Mouse (Mus musculus): ENCODE data around the gene Bcl7a. TPM values are rescaled to one million over a fixed set of nuclear protein-coding genes. Genes with fewer than 3 reads are reported as not detected.

Bcl7a gene
- total RNA-seq (2017): 26.6 and 28.3 TPM in 2 replicates

DNA sequence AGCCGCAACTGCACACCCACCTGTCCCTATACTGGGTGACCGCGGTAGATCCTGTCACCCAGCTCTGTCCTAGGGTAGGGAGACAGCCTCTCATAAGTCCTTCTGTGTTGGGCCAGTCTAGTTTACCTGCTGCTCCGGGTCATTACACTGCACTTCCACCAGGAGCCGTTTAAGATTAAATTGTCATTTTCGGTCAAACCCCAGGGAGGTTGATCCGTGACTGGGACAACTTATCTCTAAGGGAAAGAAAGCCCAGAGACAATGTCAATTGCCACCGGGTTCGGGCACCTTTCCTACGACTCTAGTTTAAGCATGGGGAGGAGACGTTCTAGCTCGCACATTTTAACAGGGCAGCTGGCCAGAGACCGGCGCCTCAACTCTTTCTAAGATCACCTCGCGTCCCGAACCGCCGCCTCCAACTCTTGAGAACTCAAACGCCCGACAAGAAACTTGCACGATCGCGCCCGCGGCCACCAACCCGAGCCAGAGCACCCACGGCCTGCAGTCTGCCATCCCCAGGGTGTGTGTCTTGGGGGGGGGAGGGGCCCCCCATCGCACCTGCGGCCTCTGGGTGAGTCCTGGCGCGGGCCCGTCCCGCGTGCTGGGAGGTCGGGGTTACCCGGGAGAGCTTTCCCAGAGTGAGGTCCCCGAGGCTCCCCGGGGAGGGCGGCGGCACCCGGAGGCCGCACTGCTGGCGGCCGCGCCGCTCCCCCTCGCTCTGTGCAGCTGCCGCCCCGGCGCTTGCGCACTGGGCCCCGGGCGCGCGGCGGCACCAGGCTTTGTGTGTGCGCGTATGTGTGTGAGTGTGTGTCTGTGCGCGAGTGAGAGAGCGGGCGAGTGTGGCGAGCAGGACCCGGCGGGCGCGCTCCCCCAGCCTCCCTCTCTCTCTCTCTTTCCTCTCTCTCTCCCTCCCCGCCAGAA is at the start of gene Bcl7a:
Gene Bcl7a (plus strand): TSS at position 128 of the 921 bp plus-strand sequence.
- peak; percentile 56 for ATAC-seq (ENCODE audit: extremely low read depth, insufficient number of reproducible peaks, low FRiP score, poor library complexity, severe bottlenecking)

DNA sequence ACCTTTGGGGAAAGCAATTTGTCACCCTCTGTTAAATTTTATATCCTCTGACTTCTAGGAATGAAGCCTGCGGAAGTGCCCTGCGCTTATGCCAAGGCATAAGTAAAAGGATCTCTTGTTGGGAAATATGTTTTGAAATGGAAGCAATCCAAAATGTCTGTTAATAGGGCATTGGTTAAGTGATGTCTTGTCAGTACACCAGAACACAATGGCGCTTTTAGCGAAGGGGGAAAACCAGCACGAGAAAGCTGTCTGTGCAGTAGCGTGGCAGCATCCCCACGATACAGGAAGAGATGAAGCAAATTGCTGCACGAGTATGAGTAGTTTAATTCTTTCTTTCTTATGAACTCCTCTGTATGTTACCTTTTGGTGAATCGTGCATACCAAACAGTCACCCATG is 49.0 kb upstream of the Bcl7a start:
- no peak for ATAC-seq (ENCODE audit: extremely low read depth, insufficient number of reproducible peaks, low FRiP score, poor library complexity, severe bottlenecking)

DNA sequence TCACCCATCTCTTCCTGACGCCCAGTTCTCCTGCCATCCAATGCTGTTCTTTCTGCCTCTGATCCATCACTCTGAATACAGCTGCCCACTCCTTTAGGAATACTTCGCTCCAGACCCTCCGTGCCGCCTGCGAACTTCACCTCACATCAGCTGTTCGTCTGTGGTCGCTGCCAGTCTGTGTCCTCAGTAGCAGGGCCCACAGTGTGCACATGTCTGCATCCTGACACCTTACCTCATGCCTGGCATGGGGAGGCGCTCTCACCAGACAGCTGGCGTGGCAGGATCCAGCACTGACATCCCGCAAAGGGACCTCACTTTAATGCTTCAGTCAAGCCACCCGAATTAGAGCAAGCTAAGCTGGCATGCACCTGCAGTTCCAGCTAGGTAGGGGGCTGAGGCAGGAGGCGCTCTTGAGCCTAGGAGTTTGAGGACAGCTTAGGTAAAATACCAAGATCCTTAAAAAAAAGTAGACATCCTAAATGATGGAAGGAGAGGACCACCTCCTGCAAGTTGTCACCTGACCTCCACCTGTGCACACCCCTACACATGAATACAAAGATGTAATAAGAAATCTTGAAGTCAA is 47.3 kb upstream of the Bcl7a start:
- ATAC-seq (ENCODE audit: extremely low read depth, insufficient number of reproducible peaks, low FRiP score, poor library complexity, severe bottlenecking): peak; percentile 39; the same call in 1 of the 2 replicates

DNA sequence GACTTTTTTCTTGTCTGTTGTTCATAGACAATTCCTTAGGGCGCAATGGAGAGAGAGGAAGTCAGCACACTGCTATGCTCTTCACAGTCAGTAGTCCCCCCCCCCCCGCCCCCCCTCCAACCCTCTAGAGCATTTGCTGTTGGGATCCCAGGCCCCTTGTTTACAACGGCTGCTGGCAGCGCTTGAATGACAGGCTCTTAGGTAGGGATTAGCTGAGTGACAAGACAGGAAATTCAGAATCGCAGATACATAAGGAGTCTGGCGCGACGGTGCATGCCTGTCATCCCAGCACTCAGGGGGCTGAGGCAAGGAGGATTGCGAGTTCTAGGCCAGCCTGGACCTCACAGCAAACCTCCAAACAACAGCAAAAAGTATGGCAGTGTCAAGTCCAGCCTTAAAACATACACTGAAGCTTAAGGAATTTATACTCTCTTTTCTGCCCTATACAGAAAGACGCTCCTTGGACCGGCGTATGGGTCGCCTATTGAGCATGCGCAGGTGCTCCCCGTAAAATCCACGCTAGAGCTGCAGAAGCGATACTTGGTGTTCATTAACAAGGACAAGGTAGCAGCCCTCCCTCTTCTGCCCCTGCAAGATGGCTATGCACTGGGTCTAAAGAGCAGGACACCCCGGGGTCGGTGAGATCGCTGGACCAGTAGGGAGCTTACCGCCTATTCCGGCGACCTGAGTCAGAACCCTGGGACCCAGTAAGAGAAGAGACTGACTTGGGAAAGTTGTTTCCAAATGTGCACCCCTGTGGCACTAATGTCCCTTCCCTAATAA is 46.5 kb upstream of the Bcl7a start:
- no peak for ATAC-seq (ENCODE audit: extremely low read depth, insufficient number of reproducible peaks, low FRiP score, poor library complexity, severe bottlenecking)

DNA sequence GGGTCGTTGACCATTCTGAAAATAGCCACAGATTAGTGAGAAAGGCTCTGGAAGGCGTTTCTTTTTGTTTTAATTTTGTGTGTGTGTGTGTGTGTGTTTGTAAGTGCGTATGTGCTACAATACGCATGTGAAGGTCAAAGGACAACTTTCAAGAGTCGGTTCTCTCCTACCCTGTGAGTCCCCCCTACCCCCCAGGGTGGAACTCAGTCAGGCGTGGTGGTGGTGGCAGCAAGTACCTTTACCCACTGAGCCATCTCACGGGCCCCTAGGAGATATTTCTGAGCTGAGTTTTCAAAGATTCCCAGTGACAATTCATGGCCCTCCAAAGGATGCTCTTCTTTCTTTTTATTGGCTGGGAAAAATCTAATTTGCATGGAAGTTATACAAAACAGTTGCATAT is 45.8 kb upstream of the Bcl7a start:
- ATAC-seq (ENCODE audit: extremely low read depth, insufficient number of reproducible peaks, low FRiP score, poor library complexity, severe bottlenecking): no peak

DNA sequence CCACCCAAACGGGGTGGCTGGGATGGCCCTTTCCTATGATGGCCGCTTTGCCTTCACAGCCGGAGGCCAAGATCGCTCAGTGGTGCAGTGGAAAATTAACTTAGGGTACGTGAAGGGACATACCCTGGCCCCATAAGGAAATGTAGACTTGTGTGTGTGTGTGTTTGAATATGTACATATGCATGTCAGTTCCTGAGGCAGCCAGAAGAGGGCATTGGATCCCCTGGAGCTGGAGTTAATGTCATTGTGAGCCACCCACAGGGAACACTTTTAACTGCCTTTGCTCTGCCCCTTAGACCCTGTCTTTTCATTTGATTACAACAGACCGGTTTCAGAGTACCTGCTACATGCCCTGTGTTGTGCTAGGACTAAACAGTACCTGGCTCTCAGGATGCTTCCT is 45.1 kb upstream of the Bcl7a start:
- no peak for ATAC-seq (ENCODE audit: extremely low read depth, insufficient number of reproducible peaks, low FRiP score, poor library complexity, severe bottlenecking)

DNA sequence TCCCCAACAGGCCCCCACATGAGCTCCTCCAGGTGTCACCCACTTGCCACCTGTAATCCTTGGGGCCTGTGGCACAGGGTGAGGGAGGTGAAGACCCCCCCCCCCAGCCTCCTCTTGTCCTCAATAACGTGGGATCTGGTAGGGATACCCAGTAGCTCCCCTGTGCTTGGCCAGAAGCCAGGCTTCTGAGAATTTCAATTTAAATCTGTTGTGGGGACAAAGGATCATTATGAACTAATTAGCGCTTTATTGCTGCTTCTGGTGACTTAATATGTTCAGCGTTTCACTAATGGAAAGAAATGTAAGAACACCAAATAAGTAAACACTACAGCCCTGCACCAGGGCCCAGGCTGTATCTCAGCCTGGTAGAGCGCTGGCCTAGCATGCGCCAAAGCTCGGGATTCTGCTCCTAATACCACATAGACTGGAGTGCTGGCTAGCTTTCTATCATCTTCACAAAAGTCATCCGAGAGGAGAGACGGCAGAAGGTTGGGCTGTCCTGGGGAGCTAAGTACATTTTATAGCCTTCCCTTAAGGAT is 43.1 kb upstream of the Bcl7a start:
- no peak for ATAC-seq (ENCODE audit: extremely low read depth, insufficient number of reproducible peaks, low FRiP score, poor library complexity, severe bottlenecking)

DNA sequence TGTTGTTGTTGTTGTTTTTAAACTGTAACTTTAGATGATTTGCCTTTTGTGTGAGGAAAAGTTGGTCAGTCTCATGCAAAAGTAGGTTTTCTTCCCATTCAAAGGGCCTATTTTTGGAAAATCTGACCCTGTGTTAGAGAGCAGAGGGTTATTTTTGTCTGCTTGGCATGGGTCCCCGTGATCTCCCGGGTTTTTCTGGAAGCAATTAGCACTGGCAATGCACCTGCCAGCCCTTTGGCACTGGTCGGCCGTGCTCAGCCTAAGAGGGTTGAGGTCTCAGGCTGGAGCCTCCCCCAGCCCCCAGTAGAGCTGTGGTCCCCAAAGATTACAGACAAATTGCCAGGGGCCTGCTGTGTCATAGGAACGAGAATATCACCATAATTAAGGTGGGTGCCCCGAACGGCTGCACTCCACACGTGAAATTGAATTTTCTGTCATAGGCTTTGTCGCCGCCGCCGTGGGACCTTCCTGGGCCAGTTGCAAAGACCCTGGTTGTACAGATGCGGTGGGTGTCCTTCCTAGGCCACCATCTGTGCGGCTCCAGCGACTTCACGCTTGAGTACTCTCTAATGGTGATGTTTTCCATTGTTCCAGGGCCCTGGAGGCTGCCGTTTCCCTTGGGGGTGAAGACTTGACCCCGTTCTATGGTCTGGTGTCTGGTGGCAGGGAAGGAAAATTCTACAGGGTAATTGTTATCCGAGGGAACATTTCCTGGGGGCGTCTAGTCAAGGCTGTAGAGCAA is 41.7 kb upstream of the Bcl7a start:
- no peak for ATAC-seq (ENCODE audit: extremely low read depth, insufficient number of reproducible peaks, low FRiP score, poor library complexity, severe bottlenecking)

DNA sequence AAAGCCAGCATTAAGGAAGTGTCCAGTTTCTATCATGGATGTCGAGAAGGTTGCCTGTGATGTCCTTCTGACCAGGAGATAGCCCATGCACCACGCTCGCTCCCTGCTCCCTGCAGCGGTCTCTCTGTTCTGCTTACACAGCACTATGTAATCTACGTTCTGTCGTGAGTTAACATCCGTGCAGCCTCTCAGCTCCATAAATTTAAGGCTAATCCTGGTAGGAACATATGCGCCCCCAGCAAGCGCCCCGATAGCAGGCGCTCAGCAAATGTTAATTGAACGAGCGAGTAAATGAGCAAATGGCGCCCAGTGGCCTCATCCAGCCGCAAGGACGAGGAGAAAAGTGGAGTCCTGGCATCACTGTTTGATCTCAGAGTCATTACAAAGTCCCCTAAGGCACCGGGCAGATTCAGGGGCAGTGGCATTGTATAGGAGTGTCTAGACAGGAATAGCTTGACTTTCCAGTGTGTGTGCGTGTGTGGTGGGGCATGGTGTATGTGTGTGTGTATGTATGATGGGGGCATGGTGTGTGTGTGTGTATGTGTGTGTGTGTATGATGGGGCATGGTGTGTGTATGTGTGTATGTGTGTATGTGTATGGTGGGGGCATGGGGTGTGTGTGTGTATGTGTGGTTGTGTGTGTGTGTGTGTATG is 35.9 kb upstream of the Bcl7a start:
- ATAC-seq (ENCODE audit: extremely low read depth, insufficient number of reproducible peaks, low FRiP score, poor library complexity, severe bottlenecking): no peak

DNA sequence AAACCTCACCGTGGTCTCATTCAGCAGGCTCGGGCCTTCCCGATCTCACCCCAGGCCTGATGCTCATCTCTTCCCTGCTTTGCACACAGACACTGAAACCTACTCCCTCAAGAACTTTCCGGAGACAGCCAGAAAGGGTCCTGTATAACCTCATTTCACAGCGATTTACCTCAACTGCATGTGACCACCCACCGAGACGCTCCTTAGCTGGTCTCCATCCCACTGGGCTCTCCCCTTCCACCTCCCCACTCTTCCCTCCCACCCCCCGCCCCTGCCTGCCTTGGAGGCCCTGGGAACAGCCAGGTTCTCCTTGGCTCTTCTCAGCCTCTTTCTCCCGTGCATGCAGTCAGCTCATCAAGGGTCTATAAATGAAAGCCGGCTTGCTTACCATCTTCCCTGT is 33.8 kb upstream of the Bcl7a start:
- no peak for ATAC-seq (ENCODE audit: extremely low read depth, insufficient number of reproducible peaks, low FRiP score, poor library complexity, severe bottlenecking)

DNA sequence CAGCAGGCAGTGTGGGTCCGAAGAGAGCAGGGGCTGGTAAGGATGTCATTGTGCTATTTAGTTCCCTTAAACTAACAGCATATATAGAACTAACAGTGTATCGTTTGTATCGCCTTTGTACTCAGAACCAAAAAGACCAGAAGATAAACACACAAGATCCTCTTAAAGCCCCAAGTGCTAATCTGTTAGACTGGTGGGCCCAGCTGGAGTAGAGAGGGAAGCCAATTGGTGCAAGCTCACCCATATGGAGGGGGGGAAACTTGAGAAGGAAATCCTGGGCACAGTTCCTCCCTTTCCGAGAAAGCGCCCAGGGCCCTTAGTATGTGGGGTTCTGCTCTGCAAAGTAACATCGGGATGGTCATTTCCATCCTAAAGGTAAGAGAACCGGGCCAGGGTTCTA is 33.4 kb upstream of the Bcl7a start:
- no peak for ATAC-seq (ENCODE audit: extremely low read depth, insufficient number of reproducible peaks, low FRiP score, poor library complexity, severe bottlenecking)

DNA sequence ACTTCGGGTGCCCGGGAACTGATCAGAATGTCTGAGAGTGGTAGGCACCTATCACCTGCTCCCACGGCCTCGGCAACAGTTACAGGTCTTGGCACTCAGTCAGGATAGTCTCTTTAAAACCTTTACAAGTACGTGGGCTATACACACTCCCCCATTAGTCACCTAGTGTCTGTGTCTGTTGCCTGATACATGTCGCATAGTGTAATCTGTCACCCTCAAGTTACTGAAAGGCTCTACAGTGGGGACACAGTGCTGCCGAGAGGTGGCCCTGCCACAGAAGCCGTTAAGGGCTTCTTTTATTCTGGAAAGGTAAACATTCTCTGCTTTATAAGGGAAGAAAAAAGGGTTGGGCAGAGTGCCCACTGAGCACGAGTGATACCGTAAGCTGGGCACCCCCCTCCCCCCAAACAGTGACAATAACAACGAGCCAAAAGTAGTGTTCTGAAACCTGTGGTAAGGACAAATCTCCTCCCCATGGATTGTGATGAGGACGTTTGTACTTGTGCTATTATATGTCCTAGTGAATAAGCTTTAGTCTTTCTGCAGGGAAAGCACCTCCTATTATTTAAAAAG is 30.5 kb upstream of the Bcl7a start:
- ATAC-seq (ENCODE audit: extremely low read depth, insufficient number of reproducible peaks, low FRiP score, poor library complexity, severe bottlenecking): no peak

DNA sequence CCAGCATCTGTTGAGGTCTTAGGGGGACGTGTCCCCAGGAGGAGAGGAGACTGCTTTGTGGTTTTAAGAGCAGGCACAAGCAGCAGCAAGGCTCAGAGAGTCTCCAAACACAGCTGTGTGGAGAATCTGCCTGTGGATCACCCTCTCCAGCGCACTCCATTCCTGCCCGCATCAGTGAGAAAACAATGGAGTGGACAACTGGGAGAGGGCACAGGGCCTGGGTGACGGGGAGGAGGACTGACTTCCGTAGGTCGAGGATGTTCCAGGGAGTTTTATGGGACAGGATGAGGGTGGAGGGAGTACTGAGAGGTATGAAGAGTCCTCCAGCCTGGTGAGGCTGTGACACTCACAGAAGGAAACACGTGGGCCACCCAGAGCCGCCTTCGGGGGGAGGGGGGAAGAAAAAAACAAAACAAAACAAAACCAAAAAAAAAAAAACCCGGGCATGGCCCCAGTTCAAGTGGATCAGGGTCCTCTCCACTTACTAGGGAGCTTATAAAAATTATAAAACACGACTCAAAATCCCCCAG is 29.7 kb upstream of the Bcl7a start:
- ATAC-seq (ENCODE audit: extremely low read depth, insufficient number of reproducible peaks, low FRiP score, poor library complexity, severe bottlenecking): 0 out of 2 replicates have a peak, but pooled peaks have one; percentile 20

DNA sequence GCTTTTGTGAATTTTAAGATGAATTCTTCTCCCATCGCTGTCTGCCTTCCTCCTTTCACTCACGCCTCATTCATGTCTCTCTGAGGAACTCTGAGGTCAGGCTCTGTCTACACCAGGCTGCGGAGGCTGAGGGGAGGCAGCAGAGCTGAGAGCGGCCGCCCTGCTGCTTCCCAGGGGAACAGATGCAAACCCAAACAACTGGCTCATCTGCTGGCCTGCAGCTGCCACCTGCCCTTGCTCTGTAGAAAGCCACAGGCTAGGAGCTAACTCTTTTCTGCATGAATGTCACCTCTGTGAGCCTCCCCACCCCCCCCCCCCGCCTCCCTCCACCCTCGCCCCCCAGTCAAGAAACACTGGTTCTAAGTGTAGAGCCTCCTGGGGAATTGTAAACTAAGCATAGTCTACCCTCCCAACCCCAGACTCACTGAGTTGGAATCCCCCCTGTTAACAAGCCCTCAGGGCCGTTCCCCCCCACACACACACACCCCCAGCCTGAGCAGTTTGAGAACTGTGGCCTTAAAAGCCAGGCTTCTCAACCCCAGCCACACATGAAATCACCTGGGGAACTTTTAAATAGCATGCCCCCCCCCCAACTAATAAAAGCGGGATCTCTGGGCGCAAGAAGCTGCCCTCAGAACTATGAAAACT is 28.3 kb upstream of the Bcl7a start:
- peak; percentile 74 for ATAC-seq (ENCODE audit: extremely low read depth, insufficient number of reproducible peaks, low FRiP score, poor library complexity, severe bottlenecking)

DNA sequence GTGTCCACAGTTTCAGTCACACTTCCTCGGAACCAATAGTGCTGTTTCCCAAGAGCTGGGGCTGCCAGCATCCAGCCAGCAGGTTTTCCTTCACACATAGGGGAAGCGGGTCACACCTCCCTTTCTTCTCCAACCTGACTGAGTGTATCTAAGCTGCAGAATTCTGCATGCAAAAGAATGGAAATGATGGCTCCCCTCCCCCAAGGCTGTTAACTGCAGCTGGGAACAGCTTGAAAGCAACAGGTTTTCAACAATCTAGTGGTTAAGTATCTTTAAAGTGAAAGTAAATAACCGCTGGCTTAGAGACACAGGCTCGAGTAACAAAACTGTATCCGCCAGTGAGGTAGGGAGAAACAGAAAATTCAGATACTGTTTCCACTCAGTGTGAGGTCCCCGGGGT is 25.6 kb upstream of the Bcl7a start:
- ATAC-seq (ENCODE audit: extremely low read depth, insufficient number of reproducible peaks, low FRiP score, poor library complexity, severe bottlenecking): no peak

DNA sequence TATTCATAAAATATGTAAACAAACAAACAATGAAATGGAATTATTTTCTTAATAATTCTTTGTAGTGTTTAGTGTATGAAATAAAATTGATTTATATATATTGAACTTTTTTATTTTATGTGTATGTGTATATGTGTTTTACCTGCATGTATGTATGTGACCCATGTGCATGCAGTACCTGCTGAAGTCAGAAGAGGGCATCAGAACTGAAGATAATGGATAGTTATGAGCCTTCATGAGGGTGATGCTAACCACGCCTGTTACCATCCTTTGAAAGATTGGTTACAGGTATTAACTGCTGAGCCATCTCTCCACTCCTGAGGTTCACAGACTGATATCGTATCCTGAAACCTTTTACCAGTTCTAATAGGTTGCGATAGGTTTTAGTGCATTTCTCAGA is 23.5 kb upstream of the Bcl7a start:
- no peak for ATAC-seq (ENCODE audit: extremely low read depth, insufficient number of reproducible peaks, low FRiP score, poor library complexity, severe bottlenecking)

DNA sequence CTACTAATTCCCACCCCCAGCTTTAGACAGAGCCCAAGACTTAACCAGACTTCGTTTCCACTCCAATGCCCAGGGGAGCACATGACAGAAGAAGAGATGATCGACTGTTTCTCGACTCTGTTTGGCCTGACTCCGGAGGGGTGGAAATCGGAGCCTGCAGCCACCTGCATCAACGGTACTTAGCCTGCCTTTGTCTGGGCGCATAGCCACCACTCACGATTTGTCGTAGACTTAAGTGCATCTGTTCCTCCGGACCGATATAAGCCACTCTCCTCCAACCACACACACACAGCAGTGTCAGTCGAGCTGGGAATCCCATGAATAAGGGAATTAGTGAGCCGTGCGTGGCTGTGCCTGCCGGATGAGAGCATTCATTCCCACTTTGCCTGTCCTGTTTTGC is 19.4 kb upstream of the Bcl7a start:
- no peak for ATAC-seq (ENCODE audit: extremely low read depth, insufficient number of reproducible peaks, low FRiP score, poor library complexity, severe bottlenecking)

Measured in neutrophil, adult 5-6 weeks (primary cell).